Mouse (Mus musculus) MEL (cell line): ENCODE measurements around the gene Tmbim1.

ENCODE experiments used
- CTCF ChIP-seq, 3 experiments: IDR thresholded peaks in 2 of 3; conservative IDR thresholded peaks in 1 of 3; 2 replicates each; pipeline ENCODE4 v1.5.1; 2011 to 2012; ENCODE audit warnings: low read length in 3 of 3, low read depth in 2 of 3, mild to moderate bottlenecking in 2 of 3, improper control_type of control experiment in 1 of 3, inconsistent platforms in 1 of 3, mixed read lengths in 1 of 3, moderate library complexity in 1 of 3; ENCODE audit not compliant: control insufficient read depth in 1 of 3, insufficient read depth in 1 of 3, poor library complexity in 1 of 3, severe bottlenecking in 1 of 3
- ELF1 ChIP-seq: IDR thresholded peaks from 2 replicates; pipeline ENCODE4 v1.6.1; 2014; ENCODE audit warnings: low read depth, mild to moderate bottlenecking, inconsistent platforms, low read length, improper control_type of control experiment, moderate library complexity
- EP300 ChIP-seq, 2 experiments: IDR thresholded peaks; 2 replicates each; pipeline ENCODE4 v1.6.1; 2011; ENCODE audit warnings: improper control_type of control experiment in 2 of 2, low read length in 2 of 2, low read depth in 1 of 2, mild to moderate bottlenecking in 1 of 2
- JUND ChIP-seq: IDR thresholded peaks from 2 replicates; pipeline ENCODE4 v1.6.1; 2011; ENCODE audit warnings: low read depth, mild to moderate bottlenecking, improper control_type of control experiment, low read length
- MAX ChIP-seq: IDR thresholded peaks from 2 replicates; pipeline ENCODE4 v1.6.1; 2011; ENCODE audit warnings: low read length, improper control_type of control experiment
- MAZ ChIP-seq: IDR thresholded peaks from 2 replicates; pipeline ENCODE4 v1.6.1; 2012; ENCODE audit warnings: low read depth, mild to moderate bottlenecking, inconsistent platforms, low read length, improper control_type of control experiment
- MXI1 ChIP-seq: IDR thresholded peaks from 2 replicates; pipeline ENCODE4 v1.6.1; 2011; ENCODE audit warnings: mild to moderate bottlenecking, low read depth, low read length, improper control_type of control experiment
- POLR2A ChIP-seq, 2 experiments: IDR thresholded peaks; 2 replicates each; pipeline ENCODE4 v1.6.1; 2011 to 2012; ENCODE audit warnings: low read length in 2 of 2, mild to moderate bottlenecking in 2 of 2, control low read depth in 1 of 2, improper control_type of control experiment in 1 of 2, low read depth in 1 of 2, moderate library complexity in 1 of 2; ENCODE audit not compliant: control insufficient read depth in 1 of 2, insufficient read depth in 1 of 2, poor library complexity in 1 of 2
- RAD21 ChIP-seq: IDR thresholded peaks from 2 replicates; pipeline ENCODE4 v1.6.1; 2011; ENCODE audit warnings: mild to moderate bottlenecking, low read depth, low read length, improper control_type of control experiment
- TCF12 ChIP-seq: IDR thresholded peaks from 2 replicates; pipeline ENCODE4 v1.6.1; 2014; ENCODE audit warnings: low read depth, mild to moderate bottlenecking, inconsistent platforms, low read length, improper control_type of control experiment, moderate library complexity

DNA sequence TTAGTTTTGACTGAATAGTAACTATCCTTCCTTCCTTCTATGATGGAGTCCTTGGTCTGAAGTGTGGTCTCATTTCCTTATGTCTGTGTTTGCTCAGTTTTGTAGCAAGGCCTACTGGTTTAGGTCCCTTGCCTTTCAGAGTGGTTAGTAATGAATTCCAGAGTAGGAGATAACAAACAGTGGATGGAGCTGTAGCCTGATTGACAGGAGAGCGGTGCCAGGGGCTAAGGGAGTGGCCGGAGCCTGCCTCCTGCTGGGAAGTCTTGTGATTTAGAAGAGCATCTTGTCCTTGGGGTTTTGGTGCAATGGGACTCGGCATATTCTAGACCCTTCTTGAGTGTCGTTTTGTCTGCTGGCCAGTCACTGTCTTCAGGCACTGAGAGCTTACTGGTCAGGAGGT lies 48.6 kb downstream of the Tmbim1 start:
- TF ChIP-seq POLR2A (IDR thresholded peaks at IDR 0.05; ENCODE audit: control insufficient read depth in 1 of 2, insufficient read depth in 1 of 2, low read depth in 1 of 2, low read length in 2 of 2, poor library complexity in 1 of 2) (no peak), MAZ (no peak), MXI1 (no peak), TCF12 (no peak), MAX (no peak), CTCF (IDR thresholded peaks at IDR 0.05 in 2 of 3, conservative IDR thresholded peaks at IDR 0.05 in 1 of 3; ENCODE audit: control insufficient read depth in 1 of 3, insufficient read depth in 1 of 3, low read depth in 2 of 3, low read length in 3 of 3, poor library complexity in 1 of 3, severe bottlenecking in 1 of 3) (no peak), RAD21 (no peak), JUND (no peak), EP300 (IDR thresholded peaks at IDR 0.05; ENCODE audit: low read depth in 1 of 2, low read length in 2 of 2) (no peak), ELF1 (no peak)
